Mouse (Mus musculus) brain, embryonic 14.5 days (tissue): ENCODE data around the gene Capn2.

Experiments used
- CTCF ChIP-seq: fragments of 200-500 bp; IDR thresholded peaks from 2 replicates; pipeline ENCODE4 v1.5.1; 2012; ENCODE audit warnings: inconsistent platforms, mild to moderate bottlenecking, moderate library complexity, borderline replicate concordance; ENCODE audit not compliant: insufficient read depth, insufficient read length; ENCODE audit errors: extremely low read depth
- POLR2A ChIP-seq: fragments of 200-500 bp; IDR thresholded peaks from 2 replicates; pipeline ENCODE4 v1.6.1; 2012; ENCODE audit warnings: mild to moderate bottlenecking, inconsistent platforms, borderline replicate concordance; ENCODE audit not compliant: poor library complexity, insufficient read depth, insufficient read length, severe bottlenecking; ENCODE audit errors: extremely low read depth

- TF ChIP-seq CTCF, result no peak
- no peak for TF ChIP-seq POLR2A
Measured at GRCm38 (mm10) chr1:182512901-182513410, 4.5 kb downstream of the Capn2 start.
